Mouse (Mus musculus): ENCODE results near the gene Cc2d1a. TPM values are rescaled to one million over a fixed set of nuclear protein-coding genes. Genes with fewer than 3 reads are reported as not detected.

The Cc2d1a gene
- polyA plus RNA-seq, 1 experiment: not detected

DNA sequence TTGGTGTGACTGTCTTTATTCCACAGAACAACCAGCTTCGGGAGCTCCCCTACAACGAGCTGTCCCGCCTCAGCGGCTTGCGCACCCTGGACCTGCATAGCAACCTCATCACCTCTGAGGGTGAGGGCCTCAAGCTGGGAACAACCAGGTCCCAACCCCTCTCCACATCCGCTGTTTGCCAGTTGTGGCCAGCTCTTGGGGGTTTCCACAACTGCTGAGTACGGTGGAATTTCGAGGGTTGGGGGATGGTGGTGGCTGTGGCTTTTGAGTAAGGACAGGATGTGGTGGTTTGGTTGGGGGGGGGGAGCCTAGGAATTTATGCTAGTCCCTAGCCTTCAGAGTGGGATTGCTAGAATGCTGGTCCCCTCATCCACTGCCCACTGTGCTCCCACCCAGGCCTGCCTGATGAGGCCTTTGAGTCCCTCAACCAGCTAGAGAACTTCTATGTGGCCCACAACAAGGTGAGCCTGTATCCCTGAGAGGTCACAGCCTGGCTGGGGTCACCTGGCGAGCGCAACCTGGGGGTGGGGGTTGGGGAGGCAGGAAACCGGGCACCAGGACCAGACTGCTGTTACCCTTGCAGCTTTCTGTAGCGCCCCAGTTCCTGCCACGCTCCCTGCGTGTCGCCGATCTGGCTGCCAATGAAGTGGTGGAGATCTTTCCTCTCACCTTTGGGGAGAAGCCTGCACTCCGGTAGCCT is 20.4 kb downstream of the Cc2d1a start:
- Histone ChIP-seq H3K4me1 (ENCODE audit: control insufficient read depth, insufficient read depth, low read length) (peaks cover 7% of the 10 kb centered on the region), H3K4me3 (ENCODE audit: insufficient read depth, low read depth, low read length) (no peak overlapping the region), H3K27ac (ENCODE audit: insufficient read depth, low read depth, low read length) (no peak overlapping the region)
- TF ChIP-seq CTCF (IDR thresholded peaks at IDR 0.05; ENCODE audit: insufficient read depth, low read depth, low read length): no peak
- TF ChIP-seq POLR2A (IDR thresholded peaks at IDR 0.05; ENCODE audit: insufficient read depth, low read depth, low read length): no peak
- 81% methylated on average over 17 of the region's 17 CpGs for WGBS

DNA sequence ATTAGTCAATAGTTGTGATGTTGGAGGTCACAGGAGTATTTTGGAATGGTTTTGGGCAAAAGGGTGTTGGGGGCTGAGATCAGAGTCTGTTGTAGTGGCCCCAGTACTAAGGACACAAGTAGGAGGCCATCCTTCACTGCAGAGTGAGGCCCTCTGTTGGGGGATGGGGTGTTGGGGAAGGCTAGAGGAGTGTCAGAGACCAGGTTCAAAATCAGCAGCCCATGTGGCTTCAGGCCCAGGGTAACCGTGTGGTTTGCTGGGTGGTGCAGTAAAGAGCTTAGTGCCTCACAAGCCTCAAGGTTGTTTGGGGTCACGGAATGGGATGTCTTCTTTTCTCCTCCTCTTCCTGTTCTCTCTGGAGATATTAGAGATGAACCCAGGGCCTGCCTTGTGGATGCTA is 21.0 kb downstream of the Cc2d1a start:
- Histone ChIP-seq H3K4me3 (ENCODE audit: insufficient read depth, low read depth, low read length) (no peak overlapping the region), H3K4me1 (ENCODE audit: control insufficient read depth, insufficient read depth, low read length) (peaks cover 7% of the 10 kb centered on the region), H3K27ac (ENCODE audit: insufficient read depth, low read depth, low read length) (no peak overlapping the region)
- no peak for TF ChIP-seq POLR2A (IDR thresholded peaks at IDR 0.05; ENCODE audit: insufficient read depth, low read depth, low read length)
- no peak for TF ChIP-seq CTCF (IDR thresholded peaks at IDR 0.05; ENCODE audit: insufficient read depth, low read depth, low read length)
- 89% methylated on average over 2 of the region's 2 CpGs for WGBS

DNA sequence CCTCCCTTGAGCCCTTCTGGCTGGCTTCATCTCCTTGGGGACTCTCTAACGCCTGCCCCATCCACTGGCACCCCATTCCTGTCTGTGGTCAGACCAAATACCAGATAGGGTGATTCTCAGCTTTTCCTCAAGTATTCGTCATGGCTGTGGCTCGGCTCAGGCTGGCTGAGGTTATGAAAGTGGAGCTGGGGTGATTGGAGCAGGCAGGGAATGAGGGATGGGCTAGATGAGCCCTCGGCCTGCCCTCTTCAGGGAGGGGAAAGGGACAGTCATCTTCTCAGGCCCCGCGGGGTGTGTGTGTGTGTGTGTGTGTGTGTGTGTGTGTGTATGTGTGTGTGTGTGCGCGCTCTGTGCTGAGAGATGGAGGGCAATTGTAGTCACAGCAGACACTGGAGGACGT is 22.1 kb downstream of the Cc2d1a start, which contains the start of gene Podnl1:
TSS of gene Podnl1 (plus strand) at position 334 of the 400 bp plus-strand sequence.
- Histone ChIP-seq H3K4me1 (ENCODE audit: control insufficient read depth, insufficient read depth, low read length) (peaks cover under 1% of the 10 kb centered on the region; the same call in 1 of the 2 replicates), H3K27ac (ENCODE audit: insufficient read depth, low read depth, low read length) (no peak within 1 kb of the TSS), H3K4me3 (ENCODE audit: insufficient read depth, low read depth, low read length) (no peak within 1 kb of the TSS)
- no peak for TF ChIP-seq POLR2A (IDR thresholded peaks at IDR 0.05; ENCODE audit: insufficient read depth, low read depth, low read length)
- TF ChIP-seq CTCF (IDR thresholded peaks at IDR 0.05; ENCODE audit: insufficient read depth, low read depth, low read length): no peak
- 70% methylated on average over 9 of the region's 9 CpGs for WGBS

DNA sequence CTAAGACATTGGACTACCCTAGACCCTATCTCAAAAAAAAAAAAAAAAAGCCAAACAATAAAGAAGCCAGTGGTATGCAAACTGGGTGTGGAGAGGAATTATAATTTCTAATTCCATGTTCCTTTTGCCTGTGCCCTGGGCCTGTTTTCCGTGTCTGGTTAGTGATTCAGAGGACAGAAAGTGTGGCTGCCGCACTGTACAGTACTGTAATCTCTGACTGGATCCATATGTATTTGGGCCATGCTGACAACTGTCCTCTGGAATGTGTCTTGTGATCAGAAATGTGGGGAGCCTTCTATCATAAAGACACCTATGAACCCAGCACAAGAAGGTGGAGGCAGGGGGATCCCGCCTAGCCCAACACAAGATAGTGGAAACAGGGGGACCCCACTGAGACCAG is 25.6 kb downstream of the Cc2d1a start:
- no peak overlapping the region for H3K27ac ChIP-seq (ENCODE audit: insufficient read depth, low read depth, low read length)
- TF ChIP-seq CTCF (IDR thresholded peaks at IDR 0.05; ENCODE audit: insufficient read depth, low read depth, low read length): no peak
- no peak for TF ChIP-seq POLR2A (IDR thresholded peaks at IDR 0.05; ENCODE audit: insufficient read depth, low read depth, low read length)
- WGBS: 88% methylated on average over 3 of the region's 3 CpGs

DNA sequence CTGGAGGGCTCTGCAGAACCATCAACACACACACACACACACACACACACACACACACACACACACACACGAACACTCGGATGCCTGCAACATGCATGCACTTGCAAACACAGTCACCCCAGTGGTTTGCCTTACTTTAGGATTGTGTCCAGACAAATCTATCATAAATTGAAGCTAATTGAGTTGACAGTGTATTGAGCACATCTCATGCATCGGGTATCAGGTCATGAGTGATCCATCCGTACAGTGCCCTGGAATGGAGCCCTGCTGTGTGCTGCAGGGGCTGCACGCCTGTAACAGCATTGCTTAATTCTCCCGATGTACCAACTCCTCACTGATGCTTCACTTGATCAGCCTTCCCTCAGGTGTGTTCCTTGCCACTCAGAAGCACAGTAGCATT is 32.1 kb downstream of the Cc2d1a start:
- WGBS: 87% methylated on average over 6 of the region's 6 CpGs
- H3K4me3 ChIP-seq (ENCODE audit: insufficient read depth, low read depth, low read length): no peak overlapping the region
- TF ChIP-seq POLR2A (IDR thresholded peaks at IDR 0.05; ENCODE audit: insufficient read depth, low read depth, low read length) (no peak), CTCF (IDR thresholded peaks at IDR 0.05; ENCODE audit: insufficient read depth, low read depth, low read length) (no peak)
- H3K27ac ChIP-seq (ENCODE audit: insufficient read depth, low read depth, low read length): no peak overlapping the region
- no peaks in the 10 kb centered on the region for H3K4me1 ChIP-seq (ENCODE audit: control insufficient read depth, insufficient read depth, low read length)

More for the DNA sequence above, 25.6 kb downstream of the Cc2d1a start:
- no peaks in the 10 kb centered on the region for H3K4me1 ChIP-seq (ENCODE audit: control insufficient read depth, insufficient read depth, low read length)
- no peak overlapping the region for H3K4me3 ChIP-seq (ENCODE audit: insufficient read depth, low read depth, low read length)

DNA sequence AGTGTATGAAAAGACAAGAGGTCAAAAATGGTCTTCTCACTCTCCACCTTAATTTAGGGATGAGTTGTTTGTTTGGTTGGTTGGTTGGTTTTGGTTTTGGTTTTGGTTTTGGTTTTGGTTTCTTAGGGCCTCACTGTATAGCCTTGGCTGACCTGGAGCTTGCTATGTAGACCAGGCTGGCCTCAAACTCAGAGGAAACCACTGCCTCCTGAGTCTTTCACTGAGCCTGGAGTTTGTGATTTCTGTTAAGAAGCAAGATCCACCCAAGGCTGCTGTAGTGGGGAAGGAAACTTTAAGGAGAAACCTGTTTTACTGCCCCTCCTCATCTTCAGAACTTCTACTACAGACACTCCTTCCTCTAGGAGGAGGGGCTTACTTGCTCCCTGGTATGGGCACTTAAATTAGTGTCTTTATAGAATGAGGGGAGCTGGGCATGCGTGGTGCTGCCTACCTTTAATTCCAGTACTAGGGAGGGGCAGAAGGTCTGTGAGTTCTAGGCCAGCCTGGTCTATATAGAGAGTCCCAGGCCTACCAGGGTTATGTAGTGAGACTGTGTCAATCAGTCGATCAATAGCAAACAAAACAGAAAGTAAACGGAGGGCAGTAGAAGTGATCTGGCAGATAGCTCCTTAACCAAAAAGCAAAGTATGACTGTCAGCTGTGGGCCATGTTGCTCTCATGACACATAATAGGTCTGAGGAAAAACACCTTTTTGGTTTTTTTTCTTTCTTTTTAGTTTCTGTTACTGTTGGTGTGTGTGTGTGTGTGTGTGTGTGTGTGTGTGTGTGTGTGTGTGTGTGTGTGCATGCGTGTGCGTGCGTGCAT is 41.3 kb downstream of the Cc2d1a start:
- Histone ChIP-seq H3K27ac (ENCODE audit: insufficient read depth, low read depth, low read length) (no peak overlapping the region), H3K4me1 (ENCODE audit: control insufficient read depth, insufficient read depth, low read length) (peaks cover 17% of the 10 kb centered on the region), H3K4me3 (ENCODE audit: insufficient read depth, low read depth, low read length) (no peak overlapping the region)
- TF ChIP-seq CTCF (IDR thresholded peaks at IDR 0.05; ENCODE audit: insufficient read depth, low read depth, low read length): no peak
- TF ChIP-seq POLR2A (IDR thresholded peaks at IDR 0.05; ENCODE audit: insufficient read depth, low read depth, low read length): no peak
- WGBS: 96% methylated on average over 6 of the region's 6 CpGs

DNA sequence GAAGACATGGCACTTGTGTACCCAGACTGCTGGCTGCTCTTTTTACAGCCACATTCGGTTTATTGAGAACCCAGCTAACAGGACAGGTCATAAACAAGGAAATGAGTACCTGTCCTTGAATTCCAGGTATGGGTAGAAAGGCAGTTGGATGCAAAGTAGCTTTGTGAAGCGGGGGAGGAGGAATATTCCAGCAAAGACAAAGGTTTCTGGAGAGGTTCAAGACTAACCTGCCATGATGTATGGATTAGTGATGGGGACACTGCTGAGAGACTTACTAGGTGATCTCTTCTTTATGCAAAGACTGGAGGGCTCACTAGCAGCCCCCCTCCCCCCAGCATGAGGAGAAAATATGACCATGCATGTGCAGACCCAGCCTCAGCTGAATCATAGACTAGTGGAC is 42.1 kb downstream of the Cc2d1a start:
- H3K27ac ChIP-seq (ENCODE audit: insufficient read depth, low read depth, low read length): no peak overlapping the region
- peaks cover 17% of the 10 kb centered on the region for H3K4me1 ChIP-seq (ENCODE audit: control insufficient read depth, insufficient read depth, low read length)
- WGBS: 83% methylated on average over 2 of the region's 2 CpGs
- H3K4me3 ChIP-seq (ENCODE audit: insufficient read depth, low read depth, low read length): no peak overlapping the region
- TF ChIP-seq CTCF (IDR thresholded peaks at IDR 0.05; ENCODE audit: insufficient read depth, low read depth, low read length) (no peak), POLR2A (IDR thresholded peaks at IDR 0.05; ENCODE audit: insufficient read depth, low read depth, low read length) (no peak)

DNA sequence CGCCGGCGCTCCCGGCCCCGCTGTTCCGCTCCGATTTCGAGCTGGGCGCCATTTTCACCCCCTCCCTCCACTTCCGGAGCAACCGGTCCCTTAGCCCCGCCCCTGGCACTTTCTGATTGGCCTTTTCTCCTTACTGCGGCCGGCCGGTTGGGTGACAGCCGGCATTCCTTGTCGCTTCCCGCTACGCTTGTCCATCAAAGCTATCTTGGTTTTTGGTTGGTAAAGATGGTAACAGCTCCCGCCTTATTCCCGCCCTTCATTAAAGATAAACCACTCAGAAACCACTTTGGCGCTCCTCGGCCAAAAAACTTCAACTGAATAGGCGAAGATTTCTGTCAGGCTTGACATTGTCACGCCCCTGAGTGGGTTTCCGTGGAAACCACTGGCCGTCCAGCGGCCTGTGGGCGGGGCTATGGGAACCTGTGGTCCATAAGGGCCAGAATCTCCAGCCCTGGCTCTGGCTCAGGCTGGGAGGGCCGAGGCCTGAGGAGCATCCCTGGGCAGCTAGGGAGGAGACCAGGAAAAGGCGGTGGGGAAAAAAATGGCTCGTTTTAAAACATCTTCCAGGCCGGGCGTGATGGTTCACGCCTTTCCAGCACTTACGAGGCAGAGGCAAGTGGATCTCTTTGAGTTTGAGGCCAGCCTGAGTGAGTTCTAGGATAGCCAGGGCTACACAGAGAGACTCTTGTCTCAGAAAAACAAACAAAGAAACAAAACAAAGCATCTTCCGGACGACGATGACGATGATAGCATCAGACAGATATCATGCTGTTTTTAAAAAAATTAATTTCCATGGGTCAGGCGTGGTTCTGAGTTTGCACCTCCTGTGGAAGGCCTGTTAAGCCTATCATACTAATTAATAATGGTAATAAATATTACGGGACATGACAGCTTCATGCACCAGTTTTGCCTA is 42.8 kb downstream of the Cc2d1a start, which contains the start of gene Dcaf15:
TSS of gene Dcaf15 (minus strand) at position 72 of the 913 bp plus-strand sequence.
- Histone ChIP-seq H3K4me1 (ENCODE audit: control insufficient read depth, insufficient read depth, low read length) (peaks cover 17% of the 10 kb centered on the region), H3K4me3 (ENCODE audit: insufficient read depth, low read depth, low read length) (peak within 1 kb of the TSS; percentile 77), H3K27ac (ENCODE audit: insufficient read depth, low read depth, low read length) (peak within 1 kb of the TSS; percentile 79)
- WGBS: 6% methylated on average over 42 of the region's 42 CpGs
- TF ChIP-seq CTCF (IDR thresholded peaks at IDR 0.05; ENCODE audit: insufficient read depth, low read depth, low read length) (no peak), POLR2A (IDR thresholded peaks at IDR 0.05; ENCODE audit: insufficient read depth, low read depth, low read length) (peak; percentile 55)
